Mouse (Mus musculus) B cell, adult 67 days (primary cell): ENCODE measurements around the gene Pramel7. TPM values are rescaled to one million over a fixed set of nuclear protein-coding genes. Genes with fewer than 3 reads are reported as not detected.

Experiments
- total RNA-seq, 2 experiments: library from RNA; stranded (reverse); gene quantifications; 4 replicates each; pipeline ENCODE4 v1.2.4; 2023

Pramel7 gene
- total RNA-seq, result not detected

GRCm38 (mm10) chr2:87496993-87497392 lies at the start of gene Pramel7:
TSS of gene Pramel7 (minus strand) at chr2:87497093.

GRCm38 (mm10) chr2:87545442-87545841 lies 48.5 kb upstream of the Pramel7 start, which contains the start of gene Olfr1128:
TSS of gene Olfr1128 (minus strand) at chr2:87545542.

GRCm38 (mm10) chr2:87531496-87531895 lies 34.6 kb upstream of the Pramel7 start, which contains the start of gene Olfr153:
TSS of gene Olfr153 (plus strand) at chr2:87531796.

GRCm38 (mm10) chr2:87506265-87506664 lies 9.4 kb upstream of the Pramel7 start, which contains the start of gene Pramel6:
TSS of gene Pramel6 (plus strand) at chr2:87506565.

DNA sequence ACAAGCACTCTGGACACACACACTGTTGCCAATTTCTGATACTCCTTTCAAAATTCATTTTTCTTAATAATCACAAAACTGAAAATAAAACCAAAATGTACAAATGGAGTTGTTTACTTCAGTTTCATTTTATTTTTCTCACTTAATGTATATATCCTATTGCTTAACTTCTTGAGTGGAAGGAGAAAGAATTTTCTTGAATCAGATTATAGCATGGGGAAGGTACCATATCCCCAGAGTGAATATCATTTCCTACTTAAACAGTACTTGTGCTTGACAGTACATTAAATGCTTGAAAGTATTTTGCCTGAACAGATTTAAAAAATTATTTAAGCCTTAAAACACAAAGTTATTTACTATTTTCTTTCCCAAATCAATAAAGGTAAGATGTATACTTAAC lies 43.2 kb downstream of the Pramel7 start, which contains the start of gene Olfr1126:
Olfr1126 (plus strand) TSS at position 301 of the 400 bp plus-strand sequence.

Other genes with a start within 250 kb of the Pramel7 start
- gene Olfr1115, start 249.1 kb downstream of the Pramel7 start, total RNA-seq, result not detected
- gene Olfr1116, start 229.6 kb downstream of the Pramel7 start, total RNA-seq, result not detected
- gene Olfr1118, start 189.5 kb downstream of the Pramel7 start, total RNA-seq, result not detected
- not detected for gene Olfr1120, start 142.3 kb downstream of the Pramel7 start, total RNA-seq
- not detected for gene Olfr1121, start 127.2 kb downstream of the Pramel7 start, total RNA-seq
- not detected for gene Olfr1122, start 111.2 kb downstream of the Pramel7 start, total RNA-seq
- gene Olfr1123, start 80.5 kb downstream of the Pramel7 start, total RNA-seq, result not detected
- gene Olfr1124, start 66.8 kb downstream of the Pramel7 start, total RNA-seq, result not detected
- not detected for gene Olfr1126, start 43.1 kb downstream of the Pramel7 start, total RNA-seq
- not detected for gene Pramel6, start 9.5 kb upstream of the Pramel7 start, total RNA-seq
- gene Olfr153, start 34.7 kb upstream of the Pramel7 start, total RNA-seq, result not detected
- not detected for gene Olfr1128, start 48.4 kb upstream of the Pramel7 start, total RNA-seq
- gene Olfr1129, start 76.8 kb upstream of the Pramel7 start, total RNA-seq, result not detected
- not detected for gene Olfr1130, start 109.1 kb upstream of the Pramel7 start, total RNA-seq
- not detected for gene Olfr1131, start 130.0 kb upstream of the Pramel7 start, total RNA-seq
- gene Olfr1132, start 140.4 kb upstream of the Pramel7 start, total RNA-seq, result not detected
- gene Olfr1133, start 150.3 kb upstream of the Pramel7 start, total RNA-seq, result not detected
- gene Olfr1134, start 161.4 kb upstream of the Pramel7 start, total RNA-seq, result not detected
- gene Olfr1135, start 176.6 kb upstream of the Pramel7 start, total RNA-seq, result not detected
- not detected for gene Olfr1136, start 196.9 kb upstream of the Pramel7 start, total RNA-seq
- not detected for gene Olfr1137, start 216.1 kb upstream of the Pramel7 start, total RNA-seq
- gene Olfr1138, start 242.9 kb upstream of the Pramel7 start, total RNA-seq, result not detected
- not detected for gene Olfr1140, start 246.7 kb upstream of the Pramel7 start, total RNA-seq